Mouse (Mus musculus) layer of hippocampus, adult 9-10 months (tissue): ENCODE data around the gene Mnat1.
"Not testable (repeated sequence)": the region's sequence is repeated elsewhere in the genome, so short reads cannot be mapped to it uniquely, and the experiment has no call there.

Experiments used
- DNase-seq: peaks from one replicate; pipeline ENCODE4 v3.0.0; 2022; ENCODE audit warnings: low spot score

Mnat1 gene

DNA sequence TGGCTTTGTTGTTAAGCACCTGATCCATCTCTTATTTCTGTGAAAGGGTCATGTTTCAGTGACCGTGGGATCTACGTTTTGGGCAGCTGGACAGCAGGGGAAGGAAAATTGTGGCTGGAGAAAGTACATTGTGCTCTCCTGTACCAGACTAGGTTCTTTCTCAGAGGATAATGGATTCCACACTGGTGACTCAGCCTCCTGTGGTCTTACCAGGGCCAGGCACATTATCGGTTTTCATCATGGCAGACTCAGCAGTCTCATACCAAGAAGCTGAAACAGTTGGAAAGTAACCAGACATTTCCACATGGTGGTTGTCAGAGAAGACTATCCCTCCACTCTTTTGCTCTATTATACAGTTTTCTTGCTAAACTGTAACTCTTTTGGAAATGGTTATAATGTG, 23.7 kb downstream of the Mnat1 start:
- no peak for DNase-seq

DNA sequence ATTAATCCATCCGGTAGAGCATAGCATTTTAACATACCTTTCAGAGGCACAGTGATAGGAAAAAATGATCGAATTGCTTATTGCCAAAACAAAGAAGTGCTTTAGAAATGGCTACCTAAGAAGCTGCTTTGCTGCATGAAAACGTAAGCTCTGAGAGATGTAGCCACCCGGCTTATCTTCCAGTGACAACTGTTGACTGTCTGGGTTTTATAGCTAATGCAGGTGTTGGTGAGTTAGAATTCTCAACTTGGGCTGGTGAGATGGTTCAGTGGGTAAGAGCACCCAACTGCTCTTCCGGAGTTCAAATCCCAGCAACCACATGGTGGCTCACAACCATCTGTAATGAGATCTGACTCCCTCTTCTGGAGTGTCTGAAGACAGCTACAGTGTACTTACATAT, 27.5 kb downstream of the Mnat1 start:
- not testable (repeated sequence) for DNase-seq

DNA sequence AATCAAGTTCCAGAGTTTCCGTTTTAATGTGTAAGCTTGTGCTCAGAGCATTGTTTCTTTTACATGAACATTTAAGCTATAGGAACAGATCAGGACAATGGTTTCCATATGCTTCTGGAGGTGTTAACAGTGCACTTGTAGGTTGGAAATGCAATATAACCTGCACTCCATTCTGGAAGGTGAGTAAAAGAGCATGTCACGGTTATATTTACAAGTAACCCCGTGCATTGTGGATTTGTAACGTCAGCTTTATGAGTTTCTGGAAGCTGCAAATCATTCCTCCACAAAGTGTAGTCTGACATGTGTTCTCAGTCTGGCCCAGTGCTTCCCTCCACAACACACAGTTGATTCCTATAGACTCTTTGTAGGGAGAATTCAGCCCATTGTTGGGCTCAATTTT, 30.6 kb downstream of the Mnat1 start:
- DNase-seq = no peak

DNA sequence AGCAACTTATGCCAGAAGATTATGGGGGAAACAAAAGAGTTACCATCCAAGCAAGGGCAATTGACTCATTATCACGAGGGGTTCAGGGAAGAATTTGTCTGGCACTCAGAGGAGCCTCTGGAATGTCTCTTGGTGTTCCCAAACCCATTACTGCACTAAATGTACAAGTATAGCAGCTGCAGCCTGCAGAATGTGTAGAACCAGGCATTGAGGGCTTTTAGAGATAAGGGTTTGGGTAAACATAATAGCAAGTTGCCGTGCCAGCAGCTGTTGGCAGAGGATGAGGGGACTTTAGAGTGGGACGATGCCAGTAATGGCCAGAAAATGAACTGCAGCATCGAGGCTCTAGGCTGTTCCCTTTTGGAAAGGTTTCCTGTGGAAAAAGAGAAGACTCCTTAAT, 36.8 kb downstream of the Mnat1 start:
- DNase-seq = no peak

DNA sequence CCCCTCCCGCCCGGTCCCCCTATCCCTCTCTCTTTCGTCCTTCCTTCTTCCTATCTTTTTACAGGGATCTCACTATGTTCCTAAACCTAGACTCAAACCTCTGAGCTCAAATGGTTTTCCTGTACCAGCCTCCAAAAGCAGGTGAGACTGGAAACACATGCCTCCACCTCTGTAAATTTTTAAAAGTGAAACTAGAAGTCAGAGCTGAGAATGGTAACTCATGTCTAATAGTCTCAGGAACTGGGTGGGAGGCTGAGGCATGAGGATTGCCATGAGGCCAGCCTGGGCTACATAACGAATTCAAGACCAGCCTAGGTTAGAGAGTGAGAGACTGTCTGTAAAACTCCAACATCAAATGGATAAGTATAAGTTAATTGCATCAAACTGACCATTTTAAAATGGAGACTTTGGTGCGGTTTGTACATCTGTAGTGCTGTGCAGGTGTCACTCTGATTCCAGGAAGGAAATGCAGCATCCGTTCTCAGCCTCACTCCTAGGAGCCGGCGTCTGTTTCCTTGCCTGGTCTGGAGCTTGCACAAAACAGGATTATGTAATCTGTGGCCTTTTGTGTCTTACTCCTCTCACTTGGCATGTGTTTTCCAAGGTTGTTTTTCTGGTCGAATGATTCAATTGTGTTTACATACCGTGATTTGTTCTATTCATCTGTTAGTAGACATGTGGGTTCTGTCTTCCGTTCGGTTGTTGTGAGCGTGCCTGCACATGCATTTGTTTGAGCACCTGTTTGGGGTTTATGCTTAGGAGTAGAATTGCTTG, 39.1 kb downstream of the Mnat1 start:
- DNase-seq = peak; percentile 11

DNA sequence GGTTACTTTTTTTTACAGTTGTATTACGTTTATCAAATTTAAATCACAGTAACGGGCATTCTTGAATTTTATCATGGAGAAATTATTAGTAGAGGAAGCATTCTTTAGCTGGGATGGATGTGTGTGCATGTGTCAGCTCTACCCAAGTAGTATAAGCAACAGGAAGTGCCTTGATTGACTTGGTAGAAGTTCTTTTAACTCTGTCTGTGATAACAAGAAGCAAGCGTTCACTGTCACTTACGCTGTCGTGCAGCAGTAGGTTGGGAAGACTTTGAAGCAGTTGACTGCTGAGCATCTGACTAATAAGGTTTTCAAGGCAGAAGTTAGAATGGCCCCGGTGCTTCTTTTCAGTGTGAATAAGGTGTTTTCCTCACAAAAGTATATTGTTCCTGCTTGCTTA, 47.3 kb downstream of the Mnat1 start:
- DNase-seq = no peak

DNA sequence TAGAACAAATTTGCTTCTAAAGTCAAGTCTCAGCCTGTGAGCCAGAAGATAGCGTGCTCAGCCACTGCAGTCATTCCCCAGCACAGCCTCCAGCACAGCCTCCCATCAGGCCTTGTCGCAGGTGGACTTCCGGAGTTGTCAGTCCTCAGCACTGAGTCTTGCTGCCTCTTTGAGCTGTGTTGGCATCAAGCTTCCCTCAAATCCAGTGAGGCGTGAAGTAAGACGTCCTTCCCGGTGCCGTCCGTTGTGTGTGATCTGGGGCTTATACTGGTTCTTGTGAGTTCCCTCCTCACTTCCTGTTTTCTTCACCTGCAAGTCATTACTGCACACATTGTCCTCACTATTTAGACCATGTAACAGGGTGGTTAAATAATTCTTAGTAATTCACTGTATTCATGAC, 60.4 kb downstream of the Mnat1 start:
- no peak for DNase-seq

DNA sequence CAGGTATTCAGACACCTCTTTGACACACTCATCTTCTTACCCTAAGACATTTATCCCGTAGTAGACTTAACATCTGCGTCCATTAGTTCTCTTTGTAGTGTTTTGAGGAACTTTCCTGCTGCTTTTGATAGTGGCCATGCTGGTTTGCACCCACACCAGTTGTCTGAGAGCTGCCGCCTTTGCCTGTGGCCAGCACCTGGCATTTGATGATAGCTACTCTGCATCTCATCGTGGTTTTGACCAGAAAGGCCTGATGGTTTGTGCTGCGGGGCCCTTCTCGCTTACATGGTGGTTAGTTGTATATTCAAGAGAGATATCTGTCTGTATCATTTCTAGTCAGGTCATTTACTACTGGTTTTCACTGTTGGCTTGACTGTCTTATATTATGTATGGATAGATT, 73.8 kb downstream of the Mnat1 start:
- no peak for DNase-seq

DNA sequence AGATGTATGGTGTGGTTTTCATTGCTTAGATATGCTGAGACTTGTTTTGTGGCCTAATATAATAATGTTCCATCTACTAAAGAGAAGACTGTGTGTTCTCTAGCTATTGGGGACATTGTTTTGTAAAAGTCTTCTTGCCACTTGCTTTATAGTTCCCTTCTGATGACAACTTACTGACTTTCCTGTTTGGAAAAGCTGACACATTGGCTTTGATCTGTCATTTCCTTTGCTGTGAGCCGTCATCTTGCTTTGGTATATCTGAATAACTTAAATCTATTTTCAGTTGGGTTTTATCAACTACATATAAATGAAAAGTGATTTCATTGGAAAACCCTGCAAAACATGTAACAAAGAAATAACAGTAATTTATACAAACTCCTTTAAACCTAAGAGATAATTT, 74.9 kb downstream of the Mnat1 start:
- DNase-seq = no peak

DNA sequence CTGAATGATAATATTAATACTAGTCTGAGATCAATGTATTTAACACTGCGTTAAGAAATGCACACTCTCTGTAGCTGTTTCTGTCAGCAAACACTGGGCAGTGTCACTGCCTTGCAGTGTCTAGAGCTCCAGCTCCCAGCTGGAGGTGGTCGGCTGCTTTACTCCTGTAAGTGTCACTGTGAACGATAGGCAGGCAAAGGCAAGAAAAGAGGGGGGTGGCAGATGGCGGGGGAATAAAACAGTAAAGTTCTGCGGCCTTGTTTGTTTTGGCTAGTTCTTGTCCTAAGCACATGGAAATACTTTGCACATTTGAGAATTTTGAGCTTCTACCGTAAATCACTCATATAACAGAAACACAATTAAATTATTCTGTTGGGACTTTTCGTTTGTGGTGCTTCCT, 75.9 kb downstream of the Mnat1 start:
- DNase-seq = no peak

DNA sequence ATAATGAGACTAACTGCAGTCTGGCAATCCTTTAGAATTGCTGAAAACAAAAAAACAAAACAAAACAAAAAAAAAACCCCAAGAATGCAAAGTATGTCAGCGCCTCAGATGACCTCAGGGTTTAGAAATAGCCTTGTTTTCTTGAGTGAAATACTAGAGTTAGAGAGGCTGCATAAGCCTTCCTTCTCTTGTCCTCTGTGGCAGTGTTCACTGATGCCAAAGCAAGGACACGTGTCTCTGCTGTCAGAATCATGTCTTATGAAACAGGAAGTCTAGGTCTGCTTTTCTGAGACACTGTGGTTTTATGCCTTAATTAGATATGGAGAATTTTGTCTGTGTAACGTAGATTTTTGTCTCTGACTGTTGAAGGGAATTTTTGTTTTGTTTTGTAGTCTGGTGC, 78.1 kb downstream of the Mnat1 start:
- peak; percentile 24 for DNase-seq

DNA sequence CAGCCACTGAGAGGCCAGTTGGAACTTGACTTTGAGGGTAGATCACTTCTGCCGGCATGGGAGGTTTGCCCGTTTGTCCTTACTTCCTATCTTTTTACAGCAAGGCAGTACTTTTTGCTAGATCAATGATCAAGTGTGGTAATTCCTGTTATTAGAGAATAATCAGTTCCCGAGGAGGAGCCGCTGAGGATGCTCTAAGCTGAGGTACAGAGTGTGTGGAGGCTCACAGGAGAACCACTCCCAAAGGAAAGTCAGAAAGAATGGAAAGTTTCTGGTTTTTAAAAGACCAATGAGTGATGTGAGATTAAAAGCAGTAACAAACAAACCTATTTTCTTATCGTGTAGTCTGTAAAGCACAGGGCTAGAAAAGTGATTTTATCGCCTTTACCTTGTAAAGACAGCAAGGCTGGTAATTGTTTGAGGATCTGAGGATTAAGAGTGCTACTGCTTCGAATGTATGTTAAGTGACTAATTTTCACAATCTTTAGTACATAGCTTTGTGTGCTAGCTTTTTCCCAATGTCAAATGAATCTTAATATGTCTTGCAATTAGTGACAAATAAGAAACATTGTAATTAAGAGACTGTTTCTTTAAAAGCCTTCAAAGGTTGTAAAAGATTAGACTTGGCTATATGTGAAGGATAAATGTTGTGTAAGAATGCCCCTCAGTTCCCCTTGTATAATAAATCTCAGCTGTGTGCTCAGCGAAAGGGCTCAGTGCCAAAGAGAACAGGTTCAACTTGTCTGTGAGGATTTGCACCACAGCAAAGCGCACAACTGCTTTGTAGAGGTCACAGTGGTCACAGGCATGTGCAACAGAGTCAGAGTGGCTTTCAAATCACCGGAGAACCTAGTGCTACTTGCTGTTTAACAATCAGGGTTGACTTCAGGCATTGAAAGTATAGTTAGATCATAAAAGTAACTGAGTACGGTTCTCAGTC, 82.5 kb downstream of the Mnat1 start:
- no peak for DNase-seq

DNA sequence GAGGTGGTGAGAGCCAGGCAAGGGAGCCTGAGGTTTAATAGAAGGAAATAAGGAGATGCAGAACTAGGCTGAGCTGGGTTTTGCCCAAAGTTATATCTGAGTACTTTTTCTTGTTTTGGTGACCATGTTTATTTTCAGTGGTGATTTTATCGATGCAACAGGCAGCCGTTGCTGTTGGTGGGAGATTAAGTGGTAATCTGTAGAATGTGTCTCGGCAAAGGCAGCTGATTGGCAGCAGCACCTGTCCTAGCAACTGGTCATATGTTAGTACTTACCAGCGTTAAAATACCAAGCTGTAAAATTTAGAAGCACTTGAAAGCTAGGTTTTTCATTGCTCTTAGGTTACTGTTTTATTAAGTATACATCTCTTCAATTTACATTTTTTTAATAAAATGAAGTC, 83.5 kb downstream of the Mnat1 start:
- no peak for DNase-seq

DNA sequence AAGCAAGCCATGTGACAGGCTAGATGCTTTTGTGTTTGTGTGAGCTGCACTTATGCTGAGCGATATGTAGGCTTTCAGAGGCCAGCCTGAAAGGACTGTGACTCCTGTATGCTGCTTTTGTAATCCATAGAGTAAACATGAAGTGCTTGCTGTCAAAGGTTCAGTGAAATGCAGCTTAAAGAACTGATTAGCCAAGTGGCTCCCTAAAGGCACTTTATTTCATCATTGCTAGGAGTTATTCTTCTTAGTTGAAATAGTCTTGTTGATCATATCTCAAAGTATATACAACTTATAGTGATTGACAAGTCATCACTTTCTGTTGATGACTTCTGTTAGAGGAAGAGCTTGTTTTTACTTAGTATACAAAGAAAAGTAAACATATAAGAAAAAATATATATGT, 83.9 kb downstream of the Mnat1 start:
- no peak for DNase-seq

DNA sequence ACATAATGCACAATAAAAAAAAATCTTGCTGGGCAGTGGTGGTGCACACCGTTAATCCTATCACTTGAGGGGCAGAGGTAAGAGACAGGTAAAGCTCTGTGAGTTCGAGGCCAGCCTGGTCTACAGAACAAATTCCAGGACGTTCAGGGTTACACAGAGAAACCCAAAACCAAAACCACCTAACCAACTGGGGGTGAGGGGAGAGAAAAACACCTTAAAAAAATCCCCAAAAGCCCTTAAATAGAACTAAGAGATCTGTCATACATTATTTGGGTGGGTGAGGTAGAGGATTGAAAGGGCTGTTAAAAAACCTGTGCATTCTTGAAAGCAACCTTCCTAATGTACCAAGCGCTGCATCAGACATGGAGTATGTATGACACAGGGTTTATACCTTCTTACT, 85.0 kb downstream of the Mnat1 start:
- DNase-seq = no peak

DNA sequence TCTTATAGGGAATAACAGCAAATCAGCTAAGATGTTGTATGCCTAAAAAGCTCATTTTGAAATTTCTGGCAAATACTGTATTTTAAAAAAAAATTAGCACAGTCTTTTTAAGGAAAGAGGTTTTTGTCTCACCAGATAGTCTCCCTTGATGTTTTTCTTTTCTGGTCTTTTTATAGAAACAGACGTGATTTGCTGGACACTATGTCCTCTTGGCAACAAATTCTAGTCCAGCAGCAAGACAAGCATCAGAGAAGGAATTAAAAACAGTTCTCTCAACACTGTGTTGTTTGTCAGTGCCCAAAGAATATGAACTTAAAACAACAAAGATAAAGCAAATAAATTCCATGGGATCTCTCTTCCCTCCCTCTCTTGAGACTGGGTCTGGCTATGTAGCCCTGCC, 85.6 kb downstream of the Mnat1 start:
- DNase-seq = no peak

DNA sequence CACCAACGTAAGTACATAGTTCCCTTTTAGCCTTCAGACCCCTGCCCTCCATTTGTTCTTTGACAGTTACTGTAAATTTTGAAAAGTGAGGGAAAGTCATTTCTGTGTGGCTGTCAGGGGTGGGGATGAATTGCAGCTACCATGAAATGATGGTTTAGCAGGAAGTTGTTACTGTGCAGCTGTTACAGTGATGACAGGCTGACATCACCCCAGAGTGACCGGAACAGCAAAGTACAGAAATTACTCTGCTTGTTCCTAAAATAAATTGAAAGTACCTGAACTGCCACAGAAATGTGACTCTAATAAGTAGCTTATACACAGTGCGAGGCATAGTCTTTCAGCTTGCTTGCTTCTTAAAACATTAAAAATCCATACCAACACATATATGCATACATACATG, 86.9 kb downstream of the Mnat1 start:
- DNase-seq = no peak

DNA sequence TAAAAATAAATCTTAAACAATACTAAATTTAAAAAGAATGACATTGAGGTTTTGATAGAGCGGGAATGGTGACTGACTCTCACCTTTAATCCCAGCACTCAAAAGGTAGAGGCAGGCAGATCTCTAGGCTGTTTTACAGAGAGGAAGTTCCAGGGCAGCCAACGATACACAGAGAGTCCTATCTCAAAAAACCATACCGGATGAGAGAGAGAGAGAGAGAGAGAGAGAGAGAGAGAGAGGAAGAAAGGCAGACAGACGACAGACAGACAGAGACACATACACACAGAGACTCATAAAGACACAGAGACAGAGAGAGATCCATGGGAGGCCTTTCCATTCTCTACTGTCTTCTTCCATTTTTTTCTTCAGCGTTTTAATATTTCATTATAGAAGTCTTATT, 92.3 kb downstream of the Mnat1 start:
- no peak for DNase-seq

DNA sequence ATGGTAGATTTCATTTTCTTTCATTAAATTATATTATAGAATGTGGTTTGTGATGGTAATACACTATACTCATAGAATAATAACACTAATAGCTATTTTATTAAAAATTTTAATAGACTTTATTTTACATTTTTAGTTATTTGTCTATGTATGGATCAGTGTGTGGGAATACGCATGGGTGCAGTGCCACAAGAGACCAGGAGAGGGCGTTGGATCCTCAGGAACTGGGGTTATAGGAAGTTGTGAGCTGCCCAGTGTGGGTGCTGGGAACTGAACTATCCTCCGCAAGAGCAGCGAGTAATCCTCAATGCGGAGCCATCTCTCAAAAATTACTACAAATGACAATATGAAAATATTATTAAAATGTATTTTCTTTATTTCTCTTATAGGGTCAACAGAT, 95.1 kb downstream of the Mnat1 start:
- DNase-seq = no peak

DNA sequence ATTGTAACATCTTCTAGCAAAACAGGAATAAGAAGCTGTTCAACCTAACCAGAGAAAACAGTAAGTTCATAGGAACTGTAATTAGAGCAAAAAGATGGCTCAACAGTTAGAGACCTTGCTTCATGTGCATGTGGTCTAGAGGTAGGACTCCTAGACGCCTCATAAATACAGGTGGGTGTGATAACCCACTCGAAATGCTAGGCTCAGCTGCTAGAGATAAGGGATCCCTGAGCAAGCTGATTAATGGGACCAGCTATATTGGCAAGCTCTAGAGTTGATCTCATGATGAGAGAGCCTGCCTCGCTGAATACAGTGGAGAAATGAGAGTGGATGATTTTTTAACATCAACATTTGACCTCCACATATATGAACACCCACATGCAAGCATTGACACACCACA, 97.7 kb downstream of the Mnat1 start:
- DNase-seq = no peak

DNA sequence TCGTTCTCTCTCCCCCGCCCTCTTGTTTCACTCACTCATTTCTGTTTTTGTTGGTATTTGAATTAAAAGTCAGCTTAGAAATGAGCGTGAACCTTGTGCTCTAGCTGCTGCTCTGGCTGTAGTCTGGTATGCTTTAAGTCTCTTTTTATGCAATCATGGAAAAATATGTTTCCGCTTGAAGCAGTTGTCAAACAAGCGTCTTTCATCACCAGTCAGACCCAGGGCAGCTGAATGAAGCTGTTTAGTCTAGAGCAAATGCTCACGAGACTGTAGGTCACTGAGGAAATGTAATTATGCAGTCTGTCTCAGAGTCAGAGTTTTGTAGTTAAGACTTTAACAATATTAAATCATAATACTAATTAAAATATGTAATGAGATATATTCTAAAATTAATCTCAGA, 100.4 kb downstream of the Mnat1 start:
- no peak for DNase-seq

DNA sequence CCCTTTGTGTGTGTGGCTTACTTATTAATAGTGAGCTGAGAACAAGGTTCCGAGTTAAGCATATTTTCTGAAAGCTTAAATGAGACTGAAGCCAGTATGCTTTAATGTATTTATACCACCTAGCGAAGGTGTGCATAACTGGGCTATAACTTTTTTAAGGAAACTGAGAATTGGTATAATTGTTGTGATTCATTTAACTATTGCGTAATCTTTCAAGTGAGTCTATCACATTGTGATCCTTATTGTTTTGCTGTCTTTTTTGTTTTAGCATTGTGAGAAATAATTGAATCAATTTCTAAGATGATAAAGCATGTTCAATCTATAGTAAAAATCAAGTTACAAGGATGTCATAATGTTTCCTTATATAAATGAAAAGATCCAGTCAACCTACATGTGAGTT, 104.9 kb downstream of the Mnat1 start:
- no peak for DNase-seq

DNA sequence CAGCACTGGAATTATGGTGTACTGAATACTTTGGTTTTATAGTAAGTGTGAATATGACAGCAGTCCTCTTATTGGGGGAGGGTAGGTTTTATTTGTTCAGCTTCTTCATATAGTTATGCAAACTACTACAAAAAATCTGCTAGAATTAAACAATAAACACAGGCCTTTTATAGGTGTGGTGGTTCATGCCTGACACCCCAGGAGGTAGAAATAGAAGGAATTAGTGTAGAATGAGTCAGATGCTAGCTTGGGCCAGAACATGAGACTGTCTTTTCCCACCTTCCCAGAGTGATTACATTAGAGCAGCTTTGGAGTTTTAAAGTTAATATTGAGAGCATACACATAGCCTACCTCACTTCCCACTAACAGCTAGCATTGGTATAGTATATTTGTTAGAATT, 106.7 kb downstream of the Mnat1 start:
- no peak for DNase-seq

DNA sequence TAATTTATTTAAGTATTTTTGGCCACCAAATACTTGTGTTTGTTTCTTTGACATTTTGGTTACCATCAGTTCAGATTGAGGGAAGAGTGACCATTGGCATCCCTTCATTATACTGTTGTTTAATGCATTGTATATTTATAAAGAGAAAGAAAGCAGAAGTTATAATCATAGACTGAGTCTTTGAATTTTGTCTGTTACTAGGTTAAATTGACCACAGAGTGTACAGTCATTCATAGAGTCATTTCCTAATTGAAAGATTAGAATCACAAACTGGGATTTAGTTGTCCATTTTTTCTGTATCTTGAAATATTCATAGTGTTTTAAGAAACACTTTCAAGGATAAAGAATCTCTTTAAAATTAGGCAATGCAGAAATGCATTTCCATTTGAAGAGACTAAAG, 108.0 kb downstream of the Mnat1 start:
- DNase-seq = no peak
